Mouse (Mus musculus): ENCODE measurements around the gene Osbpl2.
A peak's percentile ranks its signal among the peaks of the same experiment; 100 is the strongest.
"Not testable (repeated sequence)": the region's sequence is repeated elsewhere in the genome, so short reads cannot be mapped to it uniquely, and the experiment has no call there.

The Osbpl2 gene

GRCm38 (mm10) chr2:180154796-180155195 lies 35.7 kb downstream of the Osbpl2 start:
- DNase-seq (ENCODE audit: low read depth, low spot score) = no peak

DNA sequence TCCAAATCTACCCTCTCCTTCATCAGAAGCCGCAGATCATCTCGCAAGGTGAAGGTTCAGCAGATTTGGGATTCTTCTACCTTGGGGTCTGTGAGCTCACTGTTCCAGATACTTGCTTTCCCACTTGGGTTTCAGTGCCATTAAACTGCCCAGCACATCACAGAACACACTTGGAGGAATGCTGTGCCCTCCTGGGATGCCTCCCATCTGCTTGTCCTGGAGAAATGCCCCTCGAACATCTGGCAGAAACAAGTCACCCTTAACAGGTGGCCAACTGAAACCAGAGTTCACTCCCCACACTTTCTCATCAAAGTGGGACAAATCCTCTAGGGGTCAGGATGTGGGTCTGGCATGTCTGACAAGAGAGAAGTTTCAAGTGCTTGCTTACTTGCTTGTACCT lies 39.5 kb downstream of the Osbpl2 start:
- no peak for DNase-seq (ENCODE audit: low read depth, low spot score)

- no peak for DNase-seq (ENCODE audit: low read depth, low spot score)
Measured at GRCm38 (mm10) chr2:180165855-180166254, 46.7 kb downstream of the Osbpl2 start.

GRCm38 (mm10) chr2:180166869-180167268 lies 47.8 kb downstream of the Osbpl2 start:
- no peak for DNase-seq (ENCODE audit: low read depth, low spot score)

GRCm38 (mm10) chr2:180170151-180170805 lies 51.2 kb downstream of the Osbpl2 start:
- no peak for DNase-seq (ENCODE audit: low read depth, low spot score)

DNA sequence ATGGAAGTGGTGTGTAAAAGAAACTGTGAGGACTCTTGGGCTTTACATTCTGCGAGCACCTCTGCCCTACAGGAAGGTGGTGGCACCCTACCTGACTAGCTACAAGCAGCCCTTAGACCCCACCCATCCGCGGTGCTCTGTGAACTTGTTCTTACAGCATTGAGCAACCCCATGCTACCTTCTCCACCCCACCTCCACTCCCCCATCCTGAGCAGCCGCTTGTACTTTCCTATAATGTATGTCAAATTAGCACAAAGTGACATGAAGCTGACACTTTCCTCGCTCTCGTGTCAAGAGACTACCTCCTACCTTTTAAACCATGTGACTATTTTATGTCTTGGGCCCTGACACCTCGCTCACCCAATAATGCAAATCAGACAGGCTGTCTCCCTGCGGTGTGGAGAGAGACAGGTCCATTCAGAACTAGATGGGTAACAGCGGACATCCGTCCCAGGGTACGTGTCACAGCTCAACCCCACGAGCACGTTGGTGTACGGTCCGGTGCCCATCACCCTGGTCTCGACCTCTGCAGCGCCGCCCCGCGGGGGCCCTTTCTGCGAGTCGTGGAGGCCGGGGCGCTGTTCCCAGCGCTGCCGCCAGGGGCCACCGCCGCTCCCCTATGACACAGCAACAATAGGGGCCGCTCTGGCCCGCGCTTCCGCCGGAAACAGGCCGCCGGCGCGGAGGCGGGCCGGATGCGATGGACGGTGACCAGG lies 51.9 kb downstream of the Osbpl2 start, which contains the start of gene Adrm1:
TSS of gene Adrm1 (plus strand) at position 680 of the 716 bp plus-strand sequence.
- DNase-seq (ENCODE audit: low read depth, low spot score) = peak; percentile 94

DNA sequence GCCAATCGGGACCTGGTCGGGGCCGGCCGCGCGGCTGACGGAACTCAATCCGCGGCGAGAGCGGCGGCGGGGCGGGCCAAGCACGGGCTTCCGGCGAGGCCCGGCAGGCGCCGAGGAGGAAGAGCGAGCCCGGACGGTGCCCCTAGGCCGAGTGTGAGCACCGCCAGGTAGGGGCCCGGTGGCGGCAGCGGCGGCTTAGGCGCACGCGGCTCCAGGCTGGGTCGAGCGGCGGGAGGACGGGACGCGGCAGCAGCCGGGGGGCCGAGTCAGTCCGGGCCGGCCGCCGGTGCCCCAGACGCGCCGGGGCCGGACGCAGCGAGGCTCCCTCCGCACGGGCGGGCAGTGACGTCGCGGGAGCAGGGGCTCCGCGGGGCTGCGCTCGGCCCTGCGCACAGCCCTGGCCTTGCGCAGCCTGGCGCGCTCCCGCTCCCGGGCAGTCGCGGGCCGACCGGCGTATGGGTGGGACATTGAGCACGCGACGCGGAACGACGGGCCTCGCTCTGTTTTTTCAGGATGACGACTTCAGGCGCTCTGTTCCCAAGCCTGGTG lies 52.5 kb downstream of the Osbpl2 start:
- DNase-seq (ENCODE audit: low read depth, low spot score) = no peak

- no peak for DNase-seq (ENCODE audit: low read depth, low spot score)
Measured at GRCm38 (mm10) chr2:180172152-180172551, 53.0 kb downstream of the Osbpl2 start.

GRCm38 (mm10) chr2:180173163-180173562 lies 54.1 kb downstream of the Osbpl2 start:
- DNase-seq (ENCODE audit: low read depth, low spot score) = no peak

DNA sequence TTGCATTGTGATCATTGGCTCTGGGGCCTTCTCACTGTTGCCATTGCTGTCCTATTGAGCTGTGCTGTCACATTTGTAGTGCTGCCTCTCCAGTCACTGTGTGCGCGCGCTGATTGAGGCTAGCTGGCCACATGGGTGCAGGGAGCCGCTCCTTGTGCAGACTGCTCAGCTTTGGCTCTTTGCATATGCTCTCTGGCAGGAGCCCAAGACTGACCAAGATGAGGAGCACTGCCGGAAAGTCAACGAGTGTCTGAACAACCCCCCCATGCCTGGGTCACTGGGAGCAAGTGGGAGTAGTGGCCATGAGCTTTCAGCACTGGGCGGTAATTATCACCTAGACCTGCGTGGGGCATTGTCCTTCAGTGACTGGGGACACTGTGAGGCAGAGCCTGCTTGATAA lies 54.6 kb downstream of the Osbpl2 start:
- not testable (repeated sequence) for DNase-seq (ENCODE audit: low read depth, low spot score)

GRCm38 (mm10) chr2:180174121-180174520 lies 55.0 kb downstream of the Osbpl2 start:
- no peak for DNase-seq (ENCODE audit: low read depth, low spot score)

DNA sequence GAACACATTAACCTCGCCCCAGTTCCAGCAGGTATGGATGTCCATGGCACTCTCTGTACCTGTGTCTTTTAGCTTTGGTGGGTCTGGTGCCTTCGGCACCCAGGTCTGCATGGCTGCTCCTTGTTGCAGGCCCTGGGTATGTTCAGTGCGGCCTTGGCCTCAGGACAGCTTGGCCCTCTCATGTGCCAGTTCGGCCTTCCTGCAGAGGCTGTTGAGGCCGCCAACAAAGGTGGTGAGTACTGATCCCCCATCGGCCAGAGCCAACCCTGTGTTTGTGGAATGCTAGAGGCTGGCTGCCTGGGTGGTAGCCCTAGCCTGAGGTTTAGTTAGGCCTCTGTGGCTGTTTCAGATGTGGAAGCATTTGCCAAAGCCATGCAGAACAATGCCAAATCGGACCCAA lies 56.6 kb downstream of the Osbpl2 start:
- DNase-seq (ENCODE audit: low read depth, low spot score) = no peak

GRCm38 (mm10) chr2:180181542-180181941 lies 62.4 kb downstream of the Osbpl2 start:
- no peak for DNase-seq (ENCODE audit: low read depth, low spot score)

DNA sequence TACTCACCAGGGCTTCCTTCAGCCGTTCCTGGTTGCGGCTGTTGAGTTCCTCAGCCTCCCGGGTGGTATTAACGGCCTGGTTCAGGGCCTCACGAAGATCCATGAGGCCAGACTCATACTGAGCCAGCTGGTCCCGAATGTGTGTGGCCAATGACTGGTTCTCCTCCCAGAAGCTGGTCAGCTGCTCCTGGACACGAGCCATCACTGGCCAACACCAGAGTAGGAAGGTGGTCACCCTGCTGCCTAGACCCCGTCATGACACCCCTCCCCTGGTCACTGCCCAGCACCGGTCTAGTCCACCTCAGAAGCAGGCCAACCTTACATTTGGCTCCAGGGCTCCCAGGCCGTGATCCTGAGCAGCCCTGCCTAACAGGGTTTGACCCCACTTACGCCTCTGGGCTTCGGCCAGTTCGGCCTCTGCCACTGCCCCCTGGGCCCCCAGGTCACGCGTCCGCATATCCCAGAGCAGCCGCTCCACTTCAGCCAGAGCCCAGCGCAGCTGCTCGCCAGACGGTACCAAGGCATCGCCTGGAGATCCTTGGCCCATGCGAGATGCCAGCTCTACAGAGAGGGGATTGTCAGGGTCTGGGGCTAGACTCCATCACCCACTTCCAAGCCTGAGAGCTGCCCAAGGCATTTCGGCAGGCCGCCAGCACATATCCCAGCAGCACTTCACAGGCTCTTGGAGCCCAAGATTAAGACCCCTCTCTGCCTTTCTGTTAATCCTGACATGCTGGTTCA lies 65.1 kb downstream of the Osbpl2 start:
- no peak for DNase-seq (ENCODE audit: low read depth, low spot score)

DNA sequence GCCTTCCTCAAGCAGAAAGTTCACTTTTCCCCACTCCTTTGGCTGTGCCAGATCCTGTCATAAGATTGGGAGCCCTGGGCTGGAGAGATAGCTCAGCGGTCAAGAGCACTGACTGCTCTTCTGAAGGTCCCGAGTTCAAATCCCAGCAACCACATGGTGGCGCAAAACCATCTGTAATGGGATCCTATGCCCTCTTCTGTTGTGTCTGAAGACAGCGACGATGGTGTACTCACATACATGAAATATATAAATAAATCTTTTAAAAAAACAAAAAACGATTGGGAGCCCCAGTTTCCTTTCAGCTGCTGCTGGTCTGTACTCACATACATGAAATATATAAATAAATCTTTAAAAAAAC lies 65.6 kb downstream of the Osbpl2 start:
- no peak for DNase-seq (ENCODE audit: low read depth, low spot score)

DNA sequence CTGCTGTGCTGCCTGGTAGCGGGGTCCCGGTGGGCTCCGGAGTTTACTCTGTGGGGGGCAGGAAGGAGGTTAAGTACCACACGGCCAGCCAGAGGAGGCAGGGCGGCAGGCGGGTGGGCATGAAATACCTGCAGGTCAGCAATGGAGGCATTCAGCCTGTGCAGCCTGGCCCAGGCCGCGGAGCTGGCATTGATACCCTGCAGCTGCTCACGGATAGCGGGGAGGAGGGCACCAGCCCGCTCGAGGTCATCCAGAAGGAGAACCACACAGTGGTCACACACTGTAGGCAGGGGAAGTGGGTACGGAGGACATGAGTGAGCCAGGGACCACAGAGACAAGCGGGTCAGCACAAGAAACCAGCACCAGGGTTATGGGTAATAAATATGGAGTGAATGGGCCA lies 66.6 kb downstream of the Osbpl2 start:
- no peak for DNase-seq (ENCODE audit: low read depth, low spot score)

GRCm38 (mm10) chr2:180187362-180187761 lies 68.3 kb downstream of the Osbpl2 start:
- no peak for DNase-seq (ENCODE audit: low read depth, low spot score)

DNA sequence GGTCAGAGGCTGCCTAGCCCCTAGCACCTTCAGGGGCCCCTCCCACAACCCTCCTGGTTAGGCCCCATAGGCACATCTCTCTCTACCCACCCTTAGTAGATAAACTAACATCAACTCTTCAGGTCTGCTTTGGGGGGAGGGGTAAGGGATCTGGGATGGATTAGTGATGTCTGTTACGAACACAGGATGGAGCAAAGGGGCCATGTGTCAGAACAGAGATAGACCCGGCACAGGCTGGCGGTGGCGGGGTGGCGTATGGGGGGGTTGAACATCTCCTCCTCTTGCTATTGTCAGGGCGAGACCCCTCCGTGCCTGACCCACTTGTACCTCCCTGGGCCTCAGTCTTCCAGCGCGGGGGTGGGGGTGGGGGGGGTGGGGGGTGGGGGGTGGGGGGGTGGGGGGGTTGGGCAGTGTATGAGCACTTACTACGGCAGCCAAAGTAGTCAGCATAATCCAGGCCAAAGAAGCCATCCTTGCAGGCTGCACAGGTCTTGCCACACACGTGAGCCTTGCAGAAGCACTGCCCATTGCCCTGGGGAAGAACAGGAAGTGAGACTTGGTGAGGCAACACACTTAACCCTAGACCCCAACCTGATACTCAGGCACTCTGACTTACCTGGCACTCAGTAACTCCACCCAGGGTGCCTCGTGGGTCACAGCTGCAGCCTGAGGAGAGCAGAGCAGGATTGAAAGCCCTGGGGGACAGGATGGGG lies 77.7 kb downstream of the Osbpl2 start:
- DNase-seq (ENCODE audit: low read depth, low spot score) = peak; percentile 72

DNA sequence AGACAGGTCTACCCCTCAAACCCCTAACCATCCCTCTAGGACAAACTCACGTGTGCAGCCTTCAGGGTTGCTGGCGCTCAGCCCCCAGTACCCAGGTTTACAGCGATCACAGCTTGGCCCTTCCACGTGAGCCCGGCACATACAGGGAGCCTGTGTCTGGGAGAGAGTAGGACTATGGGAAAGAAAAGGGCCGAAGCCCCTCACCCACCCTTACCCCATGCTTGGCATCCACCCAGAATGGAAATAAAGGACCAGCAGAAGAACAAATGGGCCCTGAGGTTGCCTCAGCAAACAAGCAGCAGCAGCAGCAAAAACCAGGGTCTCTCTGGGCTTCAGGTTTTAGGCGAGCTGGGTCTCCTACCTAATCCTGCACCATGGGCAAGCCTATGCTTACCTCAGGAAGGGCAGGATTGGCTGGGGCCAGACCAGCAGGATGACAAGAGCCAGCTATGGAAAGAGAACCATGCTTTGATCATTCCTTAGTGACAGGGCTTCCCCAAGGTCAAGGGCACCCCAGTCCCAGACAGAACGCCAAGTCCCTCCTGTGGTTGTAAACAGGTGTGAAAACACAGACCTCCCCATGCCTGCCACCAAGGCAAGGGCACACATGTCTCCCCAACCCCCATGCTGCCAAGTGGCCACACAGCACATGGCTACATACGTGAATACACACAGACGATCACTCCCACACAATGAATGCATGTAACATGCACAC lies 78.4 kb downstream of the Osbpl2 start:
- no peak for DNase-seq (ENCODE audit: low read depth, low spot score)

GRCm38 (mm10) chr2:180198782-180199181 lies 79.7 kb downstream of the Osbpl2 start:
- DNase-seq (ENCODE audit: low read depth, low spot score) = no peak

- no peak for DNase-seq (ENCODE audit: low read depth, low spot score)
Measured at GRCm38 (mm10) chr2:180200681-180201080, 81.6 kb downstream of the Osbpl2 start.
